ENCODE assay signal across 10 mouse cellular contexts in genomic region chr7:81075299-81075698, GRCm38 (mm10). TPM values are rescaled to one million over a fixed set of nuclear protein-coding genes. Genes with fewer than 3 reads are reported as not detected.
A peak's percentile ranks its signal among the peaks of the same experiment; 100 is the strongest.
DNase-seq lines count a peak whose midpoint lies in the region; ATAC-seq lines count a peak whose summit lies in the region.
"Had no signal": no experiment of that assay in that cellular context is flagged by ENCODE, and none has a peak within 500 bp of the region (broad histone marks: within the 10 kb centered on the region; RNA-seq: fewer than 3 reads in every experiment).

No protein-coding gene starts in this region.

- no peaks in the 10 kb centered on the region for H3K4me1 ChIP-seq in neural tube, embryonic 11.5 days (ENCODE audit: control insufficient read depth, insufficient read depth, low read length)
- no peaks in the 10 kb centered on the region for H3K4me1 ChIP-seq in neural tube, embryonic 15.5 days
- H3K4me1 ChIP-seq in midbrain, embryonic 15.5 days: no peaks in the 10 kb centered on the region

- H3K27ac ChIP-seq in neural tube, embryonic 11.5 days (ENCODE audit: low read depth, low read length): no peak overlapping the region
- no peak overlapping the region for H3K27ac ChIP-seq in neural tube, embryonic 15.5 days (replicated peaks)
- no peak overlapping the region for H3K27ac ChIP-seq in midbrain, embryonic 15.5 days

- no peak overlapping the region for H3K9ac ChIP-seq in neural tube, embryonic 11.5 days (ENCODE audit: low read length)
- no peak overlapping the region for H3K9ac ChIP-seq in neural tube, embryonic 15.5 days (replicated peaks)
- no peak overlapping the region for H3K9ac ChIP-seq in midbrain, embryonic 15.5 days

- no peak for ATAC-seq in neural tube, embryonic 11.5 days (ENCODE audit: insufficient read depth, low FRiP score, low TSS enrichment)
- no peak for ATAC-seq in neural tube, embryonic 15.5 days (ENCODE audit: low FRiP score)
- ATAC-seq in megakaryocyte, adult 5-6 weeks (ENCODE audit: poor library complexity, severe bottlenecking): peak; percentile 66
- no peak for ATAC-seq in midbrain, embryonic 15.5 days (replicated peaks)

- no peak overlapping the region for H3K4me2 ChIP-seq in neural tube, embryonic 11.5 days (ENCODE audit: low read depth)
- H3K4me2 ChIP-seq in neural tube, embryonic 15.5 days: no peak overlapping the region
- H3K4me2 ChIP-seq in midbrain, embryonic 15.5 days: no peak overlapping the region

- WGBS in neural tube, embryonic 11.5 days: 66% methylated on average over 7 of the region's 7 CpGs
- WGBS in neural tube, embryonic 15.5 days: 67% methylated on average over 7 of the region's 7 CpGs
- 72% methylated on average over 7 of the region's 7 CpGs for WGBS in midbrain, embryonic 15.5 days

- H3K4me3 ChIP-seq in neural tube, embryonic 11.5 days (ENCODE audit: low read depth, low read length): no peak overlapping the region
- no peak overlapping the region for H3K4me3 ChIP-seq in neural tube, embryonic 15.5 days (replicated peaks)
- no peak overlapping the region for H3K4me3 ChIP-seq in midbrain, embryonic 15.5 days

- H3K27me3 ChIP-seq in neural tube, embryonic 11.5 days (ENCODE audit: control insufficient read depth, insufficient read depth, low read length): no peaks in the 10 kb centered on the region
- no peaks in the 10 kb centered on the region for H3K27me3 ChIP-seq in neural tube, embryonic 15.5 days (replicated peaks)
- no peaks in the 10 kb centered on the region for H3K27me3 ChIP-seq in midbrain, embryonic 15.5 days (replicated peaks)

- H3K9me3 ChIP-seq in neural tube, embryonic 11.5 days (ENCODE audit: control insufficient read depth, low read length): no peaks in the 10 kb centered on the region
- H3K9me3 ChIP-seq in neural tube, embryonic 15.5 days (replicated peaks): no peaks in the 10 kb centered on the region
- no peaks in the 10 kb centered on the region for H3K9me3 ChIP-seq in midbrain, embryonic 15.5 days

- DNase-seq in adrenal gland, postnatal 14 days: peak; percentile 28
- DNase-seq in adrenal gland, postnatal 25 days: no peak
- DNase-seq in neural tube, embryonic 11.5 days (ENCODE audit: low spot score): peak; percentile 8
- DNase-seq in MN1 (ENCODE audit: low spot score): no peak
- DNase-seq in urinary bladder, adult 2 months (ENCODE audit: low spot score): no peak
- DNase-seq: adrenal gland, adult 8-10 months; gastrocnemius, postnatal 14 days had no signal

- no peaks in the 10 kb centered on the region for H3K36me3 ChIP-seq in neural tube, embryonic 11.5 days (ENCODE audit: control insufficient read depth, insufficient read depth, low read length)
- H3K36me3 ChIP-seq in neural tube, embryonic 15.5 days: no peaks in the 10 kb centered on the region
- H3K36me3 ChIP-seq in midbrain, embryonic 15.5 days (replicated peaks): no peaks in the 10 kb centered on the region

RNA-seq across cellular contexts. Expression of gene Alpk3, which starts 17.9 kb away (rescaled TPM):
- 0.22 and 0.38 TPM in 2 replicates for total RNA-seq in adrenal gland, postnatal 14 days (2021)
- 0.06 TPM in 1 of 2 replicates, not detected in the other for total RNA-seq in adrenal gland, postnatal 25 days (2021)
- 0.76 and 1.1 TPM in 2 replicates for polyA plus RNA-seq in neural tube, embryonic 11.5 days (2014; fragmentation: Nextera tagmentation; extraction: Ambion mirVana)
- polyA plus RNA-seq in neural tube, embryonic 15.5 days (2015; fragmentation: Nextera tagmentation; extraction: Ambion mirVana): 0.47 and 0.49 TPM in 2 replicates
- not detected in 2 replicates for total RNA-seq in megakaryocyte, adult 5-6 weeks (2015)
- under 0.01 TPM in 1 of 2 replicates, not detected in the other for total RNA-seq in megakaryocyte, adult 5-6 weeks (2017)
- polyA plus RNA-seq in midbrain, embryonic 15.5 days (2015; fragmentation: Nextera tagmentation; extraction: Ambion mirVana): 0.10 and 0.13 TPM in 2 replicates
- 0.03 and 0.13 TPM in 2 replicates for polyA plus RNA-seq in urinary bladder, adult 2 months (2012; rRNA removed)

RNA-seq across cellular contexts. Expression of gene Slc28a1, which starts 39.3 kb away (rescaled TPM):
- 0.19 and 0.30 TPM in 2 replicates for total RNA-seq in adrenal gland, postnatal 14 days (2021)
- 0.15 TPM in 1 of 2 replicates, not detected in the other for total RNA-seq in adrenal gland, postnatal 25 days (2021)
- polyA plus RNA-seq in neural tube, embryonic 11.5 days (2014; fragmentation: Nextera tagmentation; extraction: Ambion mirVana): not detected in 2 replicates
- polyA plus RNA-seq in neural tube, embryonic 15.5 days (2015; fragmentation: Nextera tagmentation; extraction: Ambion mirVana): 0.05 and 0.17 TPM in 2 replicates
- total RNA-seq in megakaryocyte, adult 5-6 weeks (2015): not detected in 2 replicates
- total RNA-seq in megakaryocyte, adult 5-6 weeks (2017): not detected in 2 replicates
- not detected in 2 replicates for polyA plus RNA-seq in midbrain, embryonic 15.5 days (2015; fragmentation: Nextera tagmentation; extraction: Ambion mirVana)
- 0.01 and 0.03 TPM in 2 replicates for polyA plus RNA-seq in urinary bladder, adult 2 months (2012; rRNA removed)
- total RNA-seq: adrenal gland, adult 8-10 months had no signal

Comparison
In these comparisons a context has a peak if more than half of its experiments do, and no peak if none do; other contexts are left out.
1. DNase-seq: peak in adrenal gland, postnatal 14 days (single experiment) and neural tube, embryonic 11.5 days (single experiment); none in adrenal gland, postnatal 25 days (single experiment), MN1 (single experiment) and urinary bladder, adult 2 months (single experiment).